In the genomic region with DNA sequence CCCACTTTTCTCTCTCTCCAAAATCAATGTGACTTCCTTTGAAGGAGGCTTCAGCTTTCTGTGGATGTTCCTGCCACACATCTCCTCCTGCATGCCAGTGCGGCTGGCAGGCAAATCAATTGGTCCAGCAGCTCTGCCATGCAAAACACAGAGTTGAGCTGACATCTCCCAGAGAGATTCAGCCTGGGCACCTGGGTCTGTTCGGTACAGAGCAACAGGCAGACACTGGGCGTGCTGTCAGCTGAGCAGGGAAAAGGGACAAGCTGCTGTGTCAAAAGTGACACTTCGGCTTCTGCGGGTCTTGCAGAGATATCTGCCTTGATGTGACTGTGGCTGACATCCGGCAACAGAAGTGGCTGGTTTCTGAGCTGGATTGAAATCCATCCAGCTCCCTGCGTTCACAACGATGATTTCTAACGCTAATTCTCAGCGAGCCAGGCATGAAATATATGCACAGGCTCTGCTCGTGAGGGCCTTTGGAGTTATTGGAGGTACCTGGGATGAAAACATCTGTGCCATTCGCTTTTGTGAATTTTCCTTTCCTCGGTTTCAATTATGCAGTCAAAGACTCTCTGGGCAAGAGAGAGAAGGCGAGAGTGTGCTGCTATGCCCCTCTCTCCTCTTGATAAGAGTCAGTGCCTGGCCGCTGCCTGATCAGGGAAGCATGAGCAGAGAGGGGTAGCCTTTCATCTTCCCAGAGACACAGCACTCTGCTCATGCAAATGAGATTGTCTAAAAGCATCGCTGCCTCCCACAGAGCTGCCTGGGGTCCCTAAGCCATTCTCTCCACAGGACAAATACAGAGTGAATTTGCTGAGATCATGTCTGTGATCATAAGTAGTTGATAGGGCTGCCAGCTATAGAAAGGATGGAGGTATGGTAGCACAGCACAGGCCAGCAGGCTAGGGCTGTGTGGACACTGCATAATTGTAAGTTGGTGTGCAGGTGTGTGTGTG, we compare ENCODE assay signal across 12 mouse cellular contexts.
DNase-seq lines count a peak whose midpoint lies in the region; ATAC-seq and TF ChIP-seq lines count a peak whose summit lies in the region.
"Had no signal": no experiment of that assay in that cellular context is flagged by ENCODE, and none has a peak within 500 bp of the region (broad histone marks: within the 10 kb centered on the region; RNA-seq: fewer than 3 reads in every experiment).

No protein-coding gene starts in this region.

- H3K27ac ChIP-seq in embryonic facial prominence, embryonic 13.5 days = no peak overlapping the region
- H3K27ac ChIP-seq in embryonic facial prominence, embryonic 10.5 days (replicated peaks) = no peak overlapping the region
- H3K27ac ChIP-seq in left cerebral cortex, adult 2 months = peak overlapping the region; percentile 12; the same call in 1 of the 2 replicates
- peak overlapping the region; percentile 75 for H3K27ac ChIP-seq in hindbrain, embryonic 16.5 days (ENCODE audit: low read depth, low read length)
- H3K27ac ChIP-seq in neural tube, embryonic 13.5 days (replicated peaks) = peak overlapping the region; percentile 83
- H3K27ac ChIP-seq in intestine, postnatal 0 days (ENCODE audit: low read depth, low read length) = no peak overlapping the region
- H3K27ac ChIP-seq: limb, embryonic 15.5 days; macrophage had no signal

- DNase-seq in embryonic facial prominence, embryonic 10.5 days (ENCODE audit: low spot score) = no peak
- DNase-seq in left cerebral cortex, adult 2 months (ENCODE audit: extremely low spot score in 1 of 2, low spot score in 2 of 2) = peak in 1 of 2 experiments; percentile 15
- no peak for DNase-seq in left cerebral cortex, adult 11 months (ENCODE audit: low spot score)
- no peak for DNase-seq in adrenal gland, adult 2 months
- DNase-seq: kidney, adult 9 months had no signal

- no peaks in the 10 kb centered on the region for H3K9me3 ChIP-seq in embryonic facial prominence, embryonic 13.5 days
- H3K9me3 ChIP-seq in embryonic facial prominence, embryonic 10.5 days = no peaks in the 10 kb centered on the region
- no peaks in the 10 kb centered on the region for H3K9me3 ChIP-seq in hindbrain, embryonic 16.5 days (ENCODE audit: control insufficient read depth, low read length)
- no peaks in the 10 kb centered on the region for H3K9me3 ChIP-seq in neural tube, embryonic 13.5 days
- H3K9me3 ChIP-seq in intestine, postnatal 0 days (ENCODE audit: control insufficient read depth) = no peaks in the 10 kb centered on the region
- H3K9me3 ChIP-seq: limb, embryonic 15.5 days had no signal

- no peaks in the 10 kb centered on the region for H3K36me3 ChIP-seq in embryonic facial prominence, embryonic 13.5 days
- no peaks in the 10 kb centered on the region for H3K36me3 ChIP-seq in embryonic facial prominence, embryonic 10.5 days (replicated peaks)
- H3K36me3 ChIP-seq in hindbrain, embryonic 16.5 days (ENCODE audit: control insufficient read depth, insufficient read depth, low read length) = no peaks in the 10 kb centered on the region
- H3K36me3 ChIP-seq in neural tube, embryonic 13.5 days = no peaks in the 10 kb centered on the region
- H3K36me3 ChIP-seq in intestine, postnatal 0 days (ENCODE audit: control insufficient read depth, insufficient read depth) = no peaks in the 10 kb centered on the region
- H3K36me3 ChIP-seq: limb, embryonic 15.5 days had no signal

- H3K4me3 ChIP-seq in embryonic facial prominence, embryonic 13.5 days = no peak overlapping the region
- no peak overlapping the region for H3K4me3 ChIP-seq in embryonic facial prominence, embryonic 10.5 days
- H3K4me3 ChIP-seq in left cerebral cortex, adult 2 months = no peak overlapping the region
- no peak overlapping the region for H3K4me3 ChIP-seq in hindbrain, embryonic 16.5 days (ENCODE audit: low read length)
- no peak overlapping the region for H3K4me3 ChIP-seq in neural tube, embryonic 13.5 days
- H3K4me3 ChIP-seq in intestine, postnatal 0 days (ENCODE audit: low read depth, low read length) = no peak overlapping the region
- H3K4me3 ChIP-seq: erythroblast, embryonic 14.5 days; limb, embryonic 15.5 days had no signal

- TF ChIP-seq CTCF in left cerebral cortex, adult 2 months (IDR thresholded peaks at IDR 0.05) = no peak
- no peak for TF ChIP-seq CTCF in intestine, postnatal 0 days (IDR thresholded peaks at IDR 0.05; ENCODE audit: low read depth)

- H3K27me3 ChIP-seq in embryonic facial prominence, embryonic 13.5 days = no peaks in the 10 kb centered on the region
- no peaks in the 10 kb centered on the region for H3K27me3 ChIP-seq in embryonic facial prominence, embryonic 10.5 days (replicated peaks; ENCODE audit: low read depth, poor library complexity, severe bottlenecking)
- H3K27me3 ChIP-seq in hindbrain, embryonic 16.5 days (replicated peaks; ENCODE audit: control insufficient read depth, insufficient read depth, low read length) = no peaks in the 10 kb centered on the region
- H3K27me3 ChIP-seq in neural tube, embryonic 13.5 days = no peaks in the 10 kb centered on the region
- no peaks in the 10 kb centered on the region for H3K27me3 ChIP-seq in intestine, postnatal 0 days (replicated peaks; ENCODE audit: control insufficient read depth, insufficient read depth, low read length)

- no peaks in the 10 kb centered on the region for H3K4me1 ChIP-seq in embryonic facial prominence, embryonic 13.5 days
- H3K4me1 ChIP-seq in embryonic facial prominence, embryonic 10.5 days = peaks cover 8% of the 10 kb centered on the region
- H3K4me1 ChIP-seq in hindbrain, embryonic 16.5 days (ENCODE audit: control insufficient read depth, insufficient read depth, low read depth, low read length) = peaks cover 22% of the 10 kb centered on the region
- peaks cover 27% of the 10 kb centered on the region for H3K4me1 ChIP-seq in neural tube, embryonic 13.5 days (replicated peaks)
- no peaks in the 10 kb centered on the region for H3K4me1 ChIP-seq in intestine, postnatal 0 days (replicated peaks; ENCODE audit: control insufficient read depth, insufficient read depth, low read length)

- ATAC-seq in embryonic facial prominence, embryonic 13.5 days (ENCODE audit: insufficient number of reproducible peaks, insufficient read depth, low FRiP score, low TSS enrichment, low read depth) = no peak
- peak; percentile 72 for ATAC-seq in hindbrain, embryonic 16.5 days
- peak; percentile 70 for ATAC-seq in neural tube, embryonic 13.5 days (ENCODE audit: low read depth)
- no peak for ATAC-seq in intestine, postnatal 0 days

- intact Hi-C loops in left cerebral cortex, adult 2 months (cut with DNase I) = no loop called here

- WGBS in embryonic facial prominence, embryonic 13.5 days = 31% methylated on average over 16 of the region's 16 CpGs
- 35% methylated on average over 16 of the region's 16 CpGs for whole genome bisulfite sequencing in embryonic facial prominence, embryonic 10.5 days
- WGBS in hindbrain, embryonic 16.5 days = 11% methylated on average over 16 of the region's 16 CpGs
- 20% methylated on average over 16 of the region's 16 CpGs for WGBS in neural tube, embryonic 13.5 days
- WGBS in intestine, postnatal 0 days = 41% methylated on average over 16 of the region's 16 CpGs

- peak overlapping the region; percentile 18; the same call in 1 of the 2 replicates for H3K4me2 ChIP-seq in embryonic facial prominence, embryonic 13.5 days
- H3K4me2 ChIP-seq in hindbrain, embryonic 16.5 days (ENCODE audit: low read length) = peak overlapping the region; percentile 35
- peak overlapping the region; percentile 39 for H3K4me2 ChIP-seq in neural tube, embryonic 13.5 days
- no peak overlapping the region for H3K4me2 ChIP-seq in intestine, postnatal 0 days (replicated peaks; ENCODE audit: low read depth)
- H3K4me2 ChIP-seq: limb, embryonic 15.5 days had no signal

- H3K9ac ChIP-seq in embryonic facial prominence, embryonic 13.5 days = no peak overlapping the region
- peak overlapping the region; percentile 37; the same call in 1 of the 2 replicates for H3K9ac ChIP-seq in hindbrain, embryonic 16.5 days (ENCODE audit: low read depth, low read length)
- H3K9ac ChIP-seq in neural tube, embryonic 13.5 days = peak overlapping the region; percentile 31
- no peak overlapping the region for H3K9ac ChIP-seq in intestine, postnatal 0 days (ENCODE audit: low read depth, low read length)
- H3K9ac ChIP-seq: limb, embryonic 15.5 days had no signal

Comparison
In these comparisons a context has a peak if more than half of its experiments do, and no peak if none do; other contexts are left out.
1. ATAC-seq: peak in hindbrain, embryonic 16.5 days (single experiment) and neural tube, embryonic 13.5 days (single experiment); none in embryonic facial prominence, embryonic 13.5 days (single experiment) and intestine, postnatal 0 days (single experiment).
2. H3K27ac ChIP-seq: peak in left cerebral cortex, adult 2 months (single experiment), hindbrain, embryonic 16.5 days (single experiment) and neural tube, embryonic 13.5 days (single experiment); none in embryonic facial prominence, embryonic 13.5 days (single experiment), embryonic facial prominence, embryonic 10.5 days (single experiment) and intestine, postnatal 0 days (single experiment).
3. H3K9ac ChIP-seq: peak in hindbrain, embryonic 16.5 days (single experiment) and neural tube, embryonic 13.5 days (single experiment); none in embryonic facial prominence, embryonic 13.5 days (single experiment) and intestine, postnatal 0 days (single experiment).